Mouse (Mus musculus): ENCODE measurements at regions not wholly inside any gene's neighbourhood (a gene's known extent, or its start where the extent isn't known, plus 50 kb on each side); places are given as distances from the start of the nearest gene placed in this dataset.

DNA sequence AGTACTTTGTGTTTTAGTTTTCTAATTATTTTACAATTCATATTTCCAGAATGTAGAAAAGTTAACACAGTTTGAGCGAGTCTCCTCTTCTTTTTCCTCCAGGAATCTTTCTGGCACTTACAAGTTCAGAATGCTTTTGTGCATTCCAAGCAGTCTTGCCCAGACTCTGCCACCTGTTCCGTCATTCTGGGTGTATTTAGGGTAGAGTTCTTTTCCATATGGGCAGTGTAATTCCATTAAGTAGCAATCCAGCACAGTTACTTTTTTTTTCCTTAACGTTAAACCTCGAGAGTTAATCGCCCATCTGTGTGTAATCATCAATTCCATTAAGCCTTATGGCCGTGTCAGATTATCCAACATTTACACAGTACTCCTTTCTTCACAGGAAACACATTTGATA is 106.9 kb upstream of the Gk2 start:
- no peak for TF ChIP-seq CTCF (conservative IDR thresholded peaks at IDR 0.05; ENCODE audit: low read length)
- no peak for TF ChIP-seq POU5F1 (IDR thresholded peaks at IDR 0.05; ENCODE audit: borderline replicate concordance, low read length)
- TF ChIP-seq NANOG (IDR thresholded peaks at IDR 0.05; ENCODE audit: borderline replicate concordance, low read length), result no peak
